Mouse (Mus musculus) mature B cell (primary cell): ENCODE data around the gene Ppil1.

Source experiments
- in situ Hi-C: fragments of 300-500 bp; cut with MboI; formaldehyde crosslinking; loops from 2 replicates; pipeline ENCODE4 v1.14.3; 2019

The Ppil1 gene

DNA sequence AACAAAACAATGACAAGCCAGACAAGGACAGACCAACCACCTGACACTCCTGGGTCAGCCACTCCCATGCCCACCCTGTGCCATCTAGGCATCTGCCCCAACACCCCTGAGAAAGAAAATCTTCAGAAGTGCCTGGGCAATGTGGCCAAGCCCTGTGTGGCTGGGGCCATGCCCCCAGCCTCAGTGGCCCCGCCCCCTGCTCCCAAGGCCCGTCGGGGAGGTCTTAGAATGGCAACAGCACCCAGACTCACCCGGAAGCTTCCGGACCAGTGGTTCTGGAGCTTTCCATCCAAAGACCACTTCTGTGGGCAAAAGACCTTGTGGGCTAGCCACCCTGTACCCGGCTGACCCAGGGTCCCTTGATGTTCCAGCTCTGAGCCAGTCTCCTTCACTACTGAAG lies 61.4 kb downstream of the Ppil1 start:
- in situ Hi-C loops, result no loop called here
